Mouse (Mus musculus) central nervous system, embryonic 14 days (tissue): ENCODE results near the gene Slc31a1. TPM values are rescaled to one million over a fixed set of nuclear protein-coding genes. Genes with fewer than 3 reads are reported as not detected.

Experiments
- polyA plus RNA-seq: library from polyadenylated mRNA; depleted of rRNA; stranded (reverse); fragments of >200 nt; gene quantifications from 2 replicates; pipeline ENCODE4 v1.2.3, GENCODE M21; 2012; rRNA removed

Gene Slc31a1
- polyA plus RNA-seq = 28.3 and 30.0 TPM in 2 replicates

GRCm38 (mm10) chr4:62360088-62360804 lies at the start of gene Slc31a1, which contains the start of gene Fkbp15:
Slc31a1 (plus strand) TSS chr4:62360727.
Fkbp15 (minus strand) TSS chr4:62360548.

GRCm38 (mm10) chr4:62408601-62409282 lies 48.2 kb downstream of the Slc31a1 start, which contains the start of the genes Cdc26 and Prpf4:
Cdc26 (minus strand) TSS chr4:62408642.
Prpf4 (plus strand) TSS chr4:62408797.

GRCm38 (mm10) chr4:62435081-62435480 lies 74.6 kb downstream of the Slc31a1 start, which contains the start of gene Rnf183:
Rnf183 (minus strand) TSS chr4:62435252.

Other genes starting within 250 kb of the Slc31a1 start
- not detected in 2 replicates for gene Mup21, start 209.9 kb upstream of the Slc31a1 start, polyA plus RNA-seq
- 14.6 and 14.7 TPM in 2 replicates for gene Zfp37, start 129.7 kb upstream of the Slc31a1 start, polyA plus RNA-seq
- 11.3 and 12.6 TPM in 2 replicates for gene Slc31a2, start 98.2 kb upstream of the Slc31a1 start, polyA plus RNA-seq
- 22.2 and 23.2 TPM in 2 replicates for gene Fkbp15, start 179 bp upstream of the Slc31a1 start, polyA plus RNA-seq
- 104 and 108 TPM in 2 replicates for gene Cdc26, start 47.9 kb downstream of the Slc31a1 start, polyA plus RNA-seq
- 24.2 and 25.2 TPM in 2 replicates for gene Prpf4, start 48.1 kb downstream of the Slc31a1 start, polyA plus RNA-seq
- gene Rnf183, start 74.5 kb downstream of the Slc31a1 start, polyA plus RNA-seq = 0.84 and 0.88 TPM in 2 replicates
- 7.2 and 7.9 TPM in 2 replicates for gene Wdr31, start 110.2 kb downstream of the Slc31a1 start, polyA plus RNA-seq
- 0.39 and 1.6 TPM in 2 replicates for gene Bspry, start 119.3 kb downstream of the Slc31a1 start, polyA plus RNA-seq
- 5.9 and 6.4 TPM in 2 replicates for gene Hdhd3, start 142.7 kb downstream of the Slc31a1 start, polyA plus RNA-seq
- 40.8 and 49.2 TPM in 2 replicates for gene Alad, start 159.2 kb downstream of the Slc31a1 start, polyA plus RNA-seq
- gene Pole3, start 164.3 kb downstream of the Slc31a1 start, polyA plus RNA-seq = 49.2 and 57.0 TPM in 2 replicates
- 1.1 TPM in 2 replicates for gene 4933430I17Rik, start 164.6 kb downstream of the Slc31a1 start, polyA plus RNA-seq
- gene Rgs3, start 199.1 kb downstream of the Slc31a1 start, polyA plus RNA-seq = 64.8 and 74.9 TPM in 2 replicates